Mouse (Mus musculus) intestine, postnatal 0 days (tissue): Measurements from ENCODE around the gene Zkscan17. TPM values are rescaled to one million over a fixed set of nuclear protein-coding genes. Genes with fewer than 3 reads are reported as not detected.

Experiments
- ATAC-seq: fragments of 200-750 bp; cut with Nextera tagmentation; 2 replicates; pipeline ENCODE4 v1.8.0; 2017; ENCODE audit warnings: mild to moderate bottlenecking, moderate TSS enrichment, moderate library complexity
- H3K27ac ChIP-seq: fragments of 300-500 bp; sonication (generic); 2 replicates; pipeline ENCODE4 v1.5.1; 2014; ENCODE audit warnings: mild to moderate bottlenecking, low read depth, low read length, moderate library complexity
- H3K27me3 ChIP-seq: fragments of 300-500 bp; sonication (generic); replicated peaks from 2 replicates; pipeline ENCODE4 v1.6.1; 2014; ENCODE audit warnings: low read length, mixed read lengths; ENCODE audit not compliant: control insufficient read depth, insufficient read depth
- H3K36me3 ChIP-seq: fragments of 300-500 bp; sonication (generic); 2 replicates; pipeline ENCODE4 v1.6.1; 2014; ENCODE audit warnings: mild to moderate bottlenecking, moderate library complexity; ENCODE audit not compliant: control insufficient read depth, insufficient read depth
- H3K4me1 ChIP-seq: fragments of 300-500 bp; sonication (generic); replicated peaks from 2 replicates; pipeline ENCODE4 v1.6.1; 2014; ENCODE audit warnings: antibody characterized with exemption, low read length, mixed read lengths; ENCODE audit not compliant: control insufficient read depth, insufficient read depth
- H3K4me2 ChIP-seq: fragments of 300-500 bp; sonication (generic); replicated peaks from 2 replicates; pipeline ENCODE4 v1.6.1; 2014; ENCODE audit warnings: low read depth, mild to moderate bottlenecking, moderate library complexity
- H3K4me3 ChIP-seq: fragments of 300-500 bp; sonication (generic); 2 replicates; pipeline ENCODE4 v1.5.1; 2014; ENCODE audit warnings: low read depth, low read length
- H3K9ac ChIP-seq: fragments of 300-500 bp; sonication (generic); 2 replicates; pipeline ENCODE4 v1.6.1; 2014; ENCODE audit warnings: mild to moderate bottlenecking, low read depth, low read length
- H3K9me3 ChIP-seq: fragments of 300-500 bp; sonication (generic); 2 replicates; pipeline ENCODE4 v1.6.1; 2016; ENCODE audit warnings: mixed run types; ENCODE audit not compliant: control insufficient read depth
- CTCF ChIP-seq: sonication (generic); IDR thresholded peaks from 2 replicates; pipeline ENCODE4 v1.5.1; 2016; ENCODE audit warnings: low read depth, mild to moderate bottlenecking, control low read depth, antibody characterized with exemption, moderate library complexity
- WGBS: fragments of 180-500 bp; shearing (Covaris S2); extraction: QIAGEN DNeasy Blood & Tissue Kit; methylation state at CpG from one replicate; pipeline ENCODE4 v1.1.7; 2014; 5-methylcytosine and 5-hydroxymethylcytosine counted together
- polyA plus RNA-seq: library from polyadenylated mRNA; unstranded; fragments of >200 nt; fragmentation: Nextera tagmentation; extraction: Ambion mirVana; gene quantifications from 2 replicates; pipeline ENCODE4 v1.2.1, GENCODE M21; 2015

The Zkscan17 gene
- polyA plus RNA-seq, 1 experiment from 2014 or later: 6.2 TPM

DNA sequence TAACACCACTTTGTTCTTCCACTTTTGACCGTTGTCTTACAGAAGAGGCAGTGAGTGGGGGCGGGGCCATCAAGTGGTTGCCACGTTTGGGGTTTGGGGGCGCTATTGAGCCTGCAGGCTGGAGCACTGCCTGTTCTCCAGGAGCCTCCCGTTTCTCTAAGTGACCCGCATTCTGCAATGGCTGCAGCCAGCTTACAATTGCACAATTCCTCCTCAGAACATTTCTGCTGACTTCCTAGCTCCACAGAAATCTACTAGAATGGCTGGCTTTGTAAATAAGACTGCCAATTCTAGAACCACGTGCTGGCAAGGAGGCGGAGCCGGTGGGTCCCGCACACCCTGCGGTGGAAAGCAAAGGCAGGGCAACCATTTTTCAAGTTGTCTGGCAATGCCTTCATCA is 11.8 kb upstream of the Zkscan17 start:
- TF ChIP-seq CTCF: peak; percentile 62

GRCm38 (mm10) chr11:59537218-59538130 is 10.9 kb upstream of the Zkscan17 start:
- Histone ChIP-seq H3K4me3 (no peak overlapping the region), H3K4me1 (no peaks in the 10 kb centered on the region), H3K9ac (no peak overlapping the region), H3K36me3 (no peaks in the 10 kb centered on the region), H3K27ac (no peak overlapping the region), H3K9me3 (no peaks in the 10 kb centered on the region), H3K4me2 (no peak overlapping the region), H3K27me3 (no peaks in the 10 kb centered on the region)
- no peak for ATAC-seq
- 73% methylated on average over 16 of the region's 16 CpGs for WGBS
- TF ChIP-seq CTCF: peak; percentile 60

More for the DNA sequence above, 11.8 kb upstream of the Zkscan17 start:
- 20% methylated on average over 11 of the region's 11 CpGs for WGBS
- no peaks in the 10 kb centered on the region for H3K9me3 ChIP-seq
- H3K27me3 ChIP-seq: no peaks in the 10 kb centered on the region
- no peaks in the 10 kb centered on the region for H3K36me3 ChIP-seq
- H3K27ac ChIP-seq: no peak overlapping the region
- no peaks in the 10 kb centered on the region for H3K4me1 ChIP-seq
- H3K4me3 ChIP-seq: no peak overlapping the region
- H3K9ac ChIP-seq: no peak overlapping the region
- no peak overlapping the region; the same call in 1 of the 2 replicates for H3K4me2 ChIP-seq
- ATAC-seq: no peak

DNA sequence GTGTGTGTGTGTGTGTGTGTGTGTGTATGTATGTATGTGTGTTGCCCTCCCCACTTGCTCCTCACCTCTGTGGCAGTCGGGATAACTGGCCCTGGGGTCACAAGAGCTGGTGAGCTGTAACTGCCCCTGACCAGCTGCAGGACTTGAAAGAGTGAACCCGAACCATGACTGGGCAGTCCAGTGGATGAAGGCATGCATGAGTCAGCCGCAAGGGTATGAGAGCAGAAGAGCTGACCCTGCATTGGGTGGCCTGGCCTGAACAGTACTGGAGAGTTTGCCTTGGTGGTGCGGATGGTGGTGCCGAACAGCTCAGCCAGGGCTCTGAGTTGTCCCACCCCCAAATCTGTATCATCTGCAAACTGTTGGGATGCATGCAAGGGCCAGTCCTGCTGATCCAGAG is 5.0 kb upstream of the Zkscan17 start:
- ATAC-seq: no peak
- Histone ChIP-seq H3K9ac (no peak overlapping the region), H3K4me1 (no peaks in the 10 kb centered on the region), H3K27ac (no peak overlapping the region), H3K9me3 (no peaks in the 10 kb centered on the region), H3K27me3 (no peaks in the 10 kb centered on the region), H3K36me3 (no peaks in the 10 kb centered on the region), H3K4me3 (no peak overlapping the region), H3K4me2 (no peak overlapping the region)
- no peak for TF ChIP-seq CTCF
- 74% methylated on average over 5 of the region's 5 CpGs for WGBS

GRCm38 (mm10) chr11:59530870-59531535 is 4.5 kb upstream of the Zkscan17 start:
- no peak for ATAC-seq

DNA sequence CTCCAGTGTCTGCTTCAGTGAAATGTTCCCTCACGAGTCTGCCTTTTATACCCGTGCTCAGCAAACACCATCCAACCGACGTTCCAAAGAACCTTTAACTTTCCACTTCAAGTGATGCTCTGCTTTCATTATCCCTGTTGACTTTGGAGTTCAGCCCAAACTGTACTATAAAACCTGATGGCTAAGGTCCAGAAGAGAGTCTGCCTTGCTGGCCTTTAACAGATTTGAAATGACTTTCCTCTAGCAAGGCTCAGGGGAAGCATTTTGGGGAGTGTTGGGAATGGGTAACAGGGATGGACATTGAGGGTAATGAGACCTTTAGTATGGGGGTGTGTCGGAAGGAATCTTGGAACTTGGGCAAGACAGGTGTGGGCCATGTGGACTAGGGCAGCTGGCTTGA is 3.7 kb upstream of the Zkscan17 start:
- H3K36me3 ChIP-seq: no peaks in the 10 kb centered on the region
- no peaks in the 10 kb centered on the region for H3K27me3 ChIP-seq
- WGBS: 70% methylated on average over 5 of the region's 5 CpGs

More at GRCm38 (mm10) chr11:59530870-59531535, 4.5 kb upstream of the Zkscan17 start:
- no peak overlapping the region for H3K4me3 ChIP-seq
- H3K27me3 ChIP-seq: no peaks in the 10 kb centered on the region
- 69% methylated on average over 6 of the region's 6 CpGs for WGBS
- no peak overlapping the region for H3K4me2 ChIP-seq
- TF ChIP-seq CTCF: no peak
- no peaks in the 10 kb centered on the region for H3K4me1 ChIP-seq
- H3K9me3 ChIP-seq: no peaks in the 10 kb centered on the region
- H3K36me3 ChIP-seq: no peaks in the 10 kb centered on the region
- no peak overlapping the region for H3K9ac ChIP-seq
- no peak overlapping the region for H3K27ac ChIP-seq

GRCm38 (mm10) chr11:59525237-59525636 is 1.3 kb downstream of the Zkscan17 start:
- H3K4me2 ChIP-seq: no peak overlapping the region
- H3K27ac ChIP-seq: no peak overlapping the region
- no peak overlapping the region for H3K9ac ChIP-seq
- no peaks in the 10 kb centered on the region for H3K27me3 ChIP-seq
- ATAC-seq: no peak
- no peaks in the 10 kb centered on the region for H3K36me3 ChIP-seq
- 9% methylated on average over 10 of the region's 10 CpGs for whole genome bisulfite sequencing
- TF ChIP-seq CTCF: peak; percentile 93
- no peaks in the 10 kb centered on the region for H3K9me3 ChIP-seq
- H3K4me3 ChIP-seq: no peak overlapping the region
- H3K4me1 ChIP-seq: no peaks in the 10 kb centered on the region

More for the DNA sequence above, 3.7 kb upstream of the Zkscan17 start:
- no peak for TF ChIP-seq CTCF
- H3K27ac ChIP-seq: no peak overlapping the region
- no peak overlapping the region for H3K9ac ChIP-seq
- no peaks in the 10 kb centered on the region for H3K9me3 ChIP-seq
- H3K4me3 ChIP-seq: no peak overlapping the region
- no peak for ATAC-seq
- no peak overlapping the region for H3K4me2 ChIP-seq
- no peaks in the 10 kb centered on the region for H3K4me1 ChIP-seq
